Mouse (Mus musculus) adrenal gland, adult 2 months (tissue): ENCODE results near the gene Tmem87a. TPM values are rescaled to one million over a fixed set of nuclear protein-coding genes. Genes with fewer than 3 reads are reported as not detected.

ENCODE experiments used
- DNase-seq: peaks from one replicate; pipeline ENCODE4 v3.0.0; 2021
- long read RNA-seq: library from polyadenylated mRNA; stranded (forward); transcript quantifications from one replicate; pipeline ENCODE4 v2.0.0, GENCODE M21; 2021
- polyA plus RNA-seq: library from polyadenylated mRNA; depleted of rRNA; stranded (reverse); fragments of >200 nt; gene quantifications from 2 replicates; pipeline ENCODE4 v1.2.3, GENCODE M21; 2012; rRNA removed
- total RNA-seq, 2 experiments: library from RNA; stranded (reverse); gene quantifications; 2 replicates each; pipeline ENCODE4 v1.2.3; 2021

The Tmem87a gene
- 10 to 100 TPM; 42.0 to 43.9 TPM for total RNA-seq
- polyA plus RNA-seq, result 3.8 and 5.4 TPM in 2 replicates
- long read RNA-seq, transcript Tmem87a-201 (20 exons, 2,874 nt), result major isoform, 14 of 18 reads
- long read RNA-seq, partial matches to known transcripts, result 0 of 18 reads
- long read RNA-seq, other reads (novel, unspliced or antisense), result 0 of 18 reads

GRCm38 (mm10) chr2:120403986-120404822 lies at the start of gene Tmem87a:
Gene Tmem87a, minus strand, starts transcription at chr2:120404113.
- DNase-seq, result peak; percentile 97

- peak; percentile 62 for DNase-seq
These were observed 48.7 kb upstream of the Tmem87a start for GRCm38 (mm10) chr2:120452600-120452999.

GRCm38 (mm10) chr2:120450724-120451123 lies 46.8 kb upstream of the Tmem87a start:
- DNase-seq, result no peak

- no peak for DNase-seq
These were observed 43.4 kb upstream of the Tmem87a start for GRCm38 (mm10) chr2:120447306-120447705.

GRCm38 (mm10) chr2:120446373-120446772 lies 42.5 kb upstream of the Tmem87a start:
- no peak for DNase-seq

- DNase-seq, result no peak
These were observed 40.6 kb upstream of the Tmem87a start for GRCm38 (mm10) chr2:120444486-120444885.

GRCm38 (mm10) chr2:120424386-120424785 lies 20.5 kb upstream of the Tmem87a start:
- no peak for DNase-seq

GRCm38 (mm10) chr2:120414738-120415414 lies 11.0 kb upstream of the Tmem87a start:
- DNase-seq, result no peak

- DNase-seq, result no peak
These were observed 10.2 kb upstream of the Tmem87a start for GRCm38 (mm10) chr2:120414113-120414512.

GRCm38 (mm10) chr2:120411096-120411628 lies 7.2 kb upstream of the Tmem87a start:
- DNase-seq, result no peak

GRCm38 (mm10) chr2:120404823-120405765 lies 1.2 kb upstream of the Tmem87a start:
- DNase-seq, result peak; percentile 11

- no peak for DNase-seq
These were observed 294 bp downstream of the Tmem87a start, which contains the start of gene Ganc for GRCm38 (mm10) chr2:120403653-120403985. Gene Ganc, plus strand, starts transcription at chr2:120403896.

GRCm38 (mm10) chr2:120402813-120403212 lies 1.1 kb downstream of the Tmem87a start:
- no peak for DNase-seq

- DNase-seq, result no peak
These were observed 6.0 kb downstream of the Tmem87a start for GRCm38 (mm10) chr2:120397951-120398350.

- DNase-seq, result no peak
These were observed 11.5 kb downstream of the Tmem87a start for GRCm38 (mm10) chr2:120392406-120392805.

GRCm38 (mm10) chr2:120390934-120391333 lies 13.0 kb downstream of the Tmem87a start:
- DNase-seq, result no peak

- DNase-seq, result peak; percentile 66
These were observed 14.5 kb downstream of the Tmem87a start for GRCm38 (mm10) chr2:120389376-120389775.

GRCm38 (mm10) chr2:120387291-120387690 lies 16.6 kb downstream of the Tmem87a start:
- DNase-seq, result no peak

- no peak for DNase-seq
These were observed 17.6 kb downstream of the Tmem87a start for GRCm38 (mm10) chr2:120386264-120386663.

- DNase-seq, result no peak
These were observed 30.1 kb downstream of the Tmem87a start for GRCm38 (mm10) chr2:120373858-120374257.

- no peak for DNase-seq
These were observed 36.3 kb downstream of the Tmem87a start for GRCm38 (mm10) chr2:120367416-120368207.
